Mouse (Mus musculus): ENCODE data around the gene Spg11.

Spg11 gene

GRCm38 (mm10) chr2:122117961-122118958, at the start of gene Spg11:
TSS of gene Spg11 (minus strand) at chr2:122118386.
- peak; percentile 97 to 98 for DNase-seq

- no peak for DNase-seq
Measured at GRCm38 (mm10) chr2:122164293-122164692, 46.1 kb upstream of the Spg11 start.

GRCm38 (mm10) chr2:122163430-122164195, 45.4 kb upstream of the Spg11 start:
- no peak for DNase-seq

- no peak for DNase-seq
Measured at GRCm38 (mm10) chr2:122162529-122162928, 44.3 kb upstream of the Spg11 start.

- no peak for DNase-seq
Measured at GRCm38 (mm10) chr2:122161542-122161941, 43.4 kb upstream of the Spg11 start.

- peak; percentile 77 to 89 for DNase-seq
Measured at GRCm38 (mm10) chr2:122160680-122161079, 42.5 kb upstream of the Spg11 start, which contains the start of gene Trim69. TSS of gene Trim69 (plus strand) at chr2:122160700.

- DNase-seq = no peak
Measured at GRCm38 (mm10) chr2:122159667-122160066, 41.5 kb upstream of the Spg11 start.

DNA sequence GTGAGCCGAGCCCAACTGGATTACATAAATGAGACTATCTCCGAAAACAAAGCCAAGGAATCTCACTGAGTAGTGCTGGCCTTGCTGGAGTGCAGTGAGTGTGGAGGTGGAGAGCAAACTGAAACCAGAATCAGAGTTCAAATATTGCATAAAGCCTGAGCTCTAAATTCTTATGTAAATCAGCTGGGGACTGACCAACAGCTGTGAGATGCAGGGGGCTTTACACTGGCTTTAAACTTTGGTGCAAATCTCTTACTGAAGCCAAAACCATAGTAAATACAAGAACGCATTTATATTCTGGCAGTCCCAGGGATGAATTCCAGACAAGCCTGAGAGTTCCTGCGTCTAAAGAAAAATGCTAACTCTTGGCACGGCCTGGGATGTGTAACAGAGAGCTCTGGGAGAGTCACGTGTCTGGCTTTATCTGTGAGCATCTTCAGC, 40.2 kb upstream of the Spg11 start:
- no peak for DNase-seq

DNA sequence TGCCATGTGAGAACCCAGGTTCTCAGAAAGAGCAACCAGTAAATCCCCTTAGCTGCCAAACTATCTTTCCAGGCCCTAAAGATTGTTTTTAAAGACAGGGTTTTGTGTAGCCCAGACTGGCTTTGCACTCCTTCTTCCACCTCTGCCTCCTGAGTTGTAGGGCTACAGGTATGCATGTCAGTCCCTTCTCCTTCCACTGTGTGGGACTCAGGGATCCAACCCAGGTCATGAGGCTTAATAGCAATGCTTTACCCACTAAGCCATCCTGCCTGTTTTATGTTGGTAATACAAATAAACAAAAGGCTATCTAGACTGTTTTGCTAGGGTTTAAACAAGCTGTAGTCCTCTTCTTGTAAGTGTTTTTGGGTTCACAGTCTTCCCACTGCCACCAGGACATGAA, 39.4 kb upstream of the Spg11 start:
- no peak for DNase-seq

DNA sequence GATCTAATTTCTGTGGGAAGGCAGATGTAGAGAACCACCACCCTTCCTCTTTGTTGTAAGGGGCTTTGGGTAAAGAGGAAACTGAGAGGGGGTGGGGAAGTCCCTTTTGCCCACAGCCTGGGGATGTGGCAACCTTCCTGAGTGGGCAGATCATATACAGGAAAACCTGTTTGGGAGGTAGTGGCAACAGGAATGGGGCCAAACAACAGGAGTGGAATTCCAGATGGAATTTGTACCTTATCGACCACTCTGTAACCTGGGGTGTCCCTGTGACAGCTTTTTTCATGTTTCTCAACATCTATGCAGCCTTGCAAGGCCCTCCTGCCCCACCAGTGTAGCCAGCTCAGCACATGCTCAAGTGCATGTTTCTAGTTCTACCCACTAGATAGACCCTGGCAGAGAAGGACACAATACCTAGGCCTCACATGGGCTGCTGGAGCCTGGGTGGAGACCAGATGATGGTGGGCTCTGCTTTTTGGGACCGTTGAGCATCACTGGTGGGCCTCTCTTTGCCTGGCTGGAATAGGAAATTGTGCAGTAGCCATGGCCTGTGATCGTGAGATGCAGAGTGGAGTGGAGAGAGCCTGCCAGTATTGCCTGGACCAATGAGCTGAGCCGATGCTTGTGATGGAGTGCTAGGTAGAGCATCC, 38.0 kb upstream of the Spg11 start:
- DNase-seq = no peak

- DNase-seq = no peak
Measured at GRCm38 (mm10) chr2:122155292-122155691, 37.1 kb upstream of the Spg11 start.

DNA sequence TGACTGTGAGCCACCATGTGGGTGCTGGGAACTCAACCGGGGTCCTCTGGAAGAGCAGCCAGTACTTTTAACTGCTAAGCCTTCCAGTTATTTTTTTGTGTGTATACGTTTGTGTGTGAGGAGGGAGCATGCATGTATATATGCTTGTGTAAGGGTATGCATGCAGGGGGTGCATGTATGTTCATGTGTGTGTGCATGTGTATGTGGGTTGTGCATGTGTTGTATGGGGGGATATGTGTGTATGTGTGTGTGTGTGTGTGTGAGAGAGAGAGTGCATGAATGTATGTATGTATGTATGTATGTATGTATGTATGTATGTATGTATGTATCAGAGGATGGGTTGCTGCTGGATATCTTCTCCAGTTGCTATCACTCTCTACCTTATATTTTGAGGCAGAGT, 36.3 kb upstream of the Spg11 start:
- DNase-seq = no peak

DNA sequence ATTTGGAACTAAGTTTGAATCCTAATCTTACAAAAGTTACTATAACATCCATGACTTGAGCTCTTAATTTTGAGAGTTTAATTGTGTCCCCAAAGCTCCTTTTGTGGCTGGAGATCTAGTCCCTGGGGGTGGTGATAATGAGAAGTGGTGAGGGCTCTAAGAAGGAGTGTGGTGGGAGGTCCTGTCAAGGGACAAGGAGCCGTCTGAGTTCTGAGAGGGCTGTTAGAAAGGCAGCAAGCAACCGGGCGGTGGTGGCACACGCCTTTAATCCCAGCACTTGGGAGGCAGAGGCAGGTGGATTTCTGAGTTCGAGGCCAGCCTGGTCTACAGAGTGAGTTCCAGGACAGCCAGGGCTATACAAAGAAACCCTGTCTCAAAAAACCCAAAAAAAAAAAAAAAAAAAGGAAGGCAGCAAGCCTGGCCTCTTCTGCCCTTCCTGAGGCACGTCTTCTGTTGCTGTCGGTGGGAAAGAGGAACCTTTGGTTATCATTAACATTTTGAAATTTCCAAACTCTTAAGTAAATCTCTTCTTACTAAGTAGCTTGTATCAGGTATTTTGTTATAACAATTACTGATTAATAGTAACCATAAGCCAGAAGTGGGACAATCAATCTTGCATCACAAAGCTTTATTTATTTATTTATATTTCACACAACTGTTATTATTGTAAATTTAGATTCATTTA, 35.6 kb upstream of the Spg11 start:
- no peak for DNase-seq

DNA sequence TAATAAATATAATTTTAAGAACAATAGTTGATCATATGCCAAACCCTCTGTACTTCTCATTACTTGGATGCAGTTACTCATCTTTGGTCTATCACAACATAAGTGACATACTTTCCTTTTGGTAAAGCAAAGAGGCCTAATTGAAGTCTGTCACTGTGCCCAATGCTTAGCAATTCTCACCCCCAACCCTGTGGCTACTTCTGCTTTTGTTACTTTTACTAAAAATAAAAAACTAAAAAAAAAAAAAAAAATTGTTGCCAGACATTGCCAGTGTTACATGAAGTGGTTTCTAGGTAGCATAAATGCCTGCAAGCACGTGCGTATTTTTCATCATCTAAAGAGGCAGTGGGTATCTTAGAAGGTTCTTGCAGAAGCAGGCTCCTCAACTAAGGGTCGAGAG, 34.7 kb upstream of the Spg11 start:
- no peak for DNase-seq

- no peak for DNase-seq
Measured at GRCm38 (mm10) chr2:122151221-122151620, 33.0 kb upstream of the Spg11 start.

DNA sequence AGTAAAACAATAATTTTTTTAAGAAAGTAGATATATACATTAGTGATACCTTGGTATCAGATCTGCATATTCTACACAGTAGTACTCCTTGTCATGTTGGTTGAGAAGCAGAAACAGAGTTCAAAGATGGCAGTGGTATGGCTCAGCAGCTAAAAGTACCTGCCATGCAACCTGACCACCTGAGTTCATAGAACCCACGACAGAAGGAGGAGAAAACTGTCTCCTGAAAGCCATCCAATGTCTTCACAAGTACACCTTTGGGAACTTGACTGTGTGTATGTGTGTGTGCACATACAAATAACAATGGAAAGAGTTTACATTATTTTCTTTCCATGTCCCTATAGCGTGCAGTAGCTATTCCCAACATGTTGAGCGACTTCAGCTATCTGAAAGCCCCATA, 31.5 kb upstream of the Spg11 start:
- DNase-seq = no peak

DNA sequence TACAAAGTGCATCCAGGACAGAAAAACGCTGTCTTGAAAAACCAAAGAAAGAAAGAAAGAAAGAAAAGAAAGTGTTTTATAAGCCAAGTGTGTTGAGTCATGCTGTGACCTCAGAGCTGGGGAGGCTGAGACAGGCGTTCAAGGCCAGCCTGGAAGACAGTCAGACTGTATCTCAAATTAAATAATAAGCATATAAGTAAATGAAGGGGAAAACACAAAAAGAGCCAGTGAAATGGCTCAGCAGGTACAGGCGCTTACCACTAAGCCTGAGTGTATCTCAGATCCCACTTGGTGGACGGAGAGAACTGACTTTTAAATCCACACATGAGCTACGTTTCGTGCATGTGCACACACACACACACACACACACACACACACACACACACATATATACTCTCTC, 31.1 kb upstream of the Spg11 start:
- DNase-seq = no peak

GRCm38 (mm10) chr2:122148242-122148917, 30.2 kb upstream of the Spg11 start:
- peak in 1 of 2 experiments; percentile 22 for DNase-seq

DNA sequence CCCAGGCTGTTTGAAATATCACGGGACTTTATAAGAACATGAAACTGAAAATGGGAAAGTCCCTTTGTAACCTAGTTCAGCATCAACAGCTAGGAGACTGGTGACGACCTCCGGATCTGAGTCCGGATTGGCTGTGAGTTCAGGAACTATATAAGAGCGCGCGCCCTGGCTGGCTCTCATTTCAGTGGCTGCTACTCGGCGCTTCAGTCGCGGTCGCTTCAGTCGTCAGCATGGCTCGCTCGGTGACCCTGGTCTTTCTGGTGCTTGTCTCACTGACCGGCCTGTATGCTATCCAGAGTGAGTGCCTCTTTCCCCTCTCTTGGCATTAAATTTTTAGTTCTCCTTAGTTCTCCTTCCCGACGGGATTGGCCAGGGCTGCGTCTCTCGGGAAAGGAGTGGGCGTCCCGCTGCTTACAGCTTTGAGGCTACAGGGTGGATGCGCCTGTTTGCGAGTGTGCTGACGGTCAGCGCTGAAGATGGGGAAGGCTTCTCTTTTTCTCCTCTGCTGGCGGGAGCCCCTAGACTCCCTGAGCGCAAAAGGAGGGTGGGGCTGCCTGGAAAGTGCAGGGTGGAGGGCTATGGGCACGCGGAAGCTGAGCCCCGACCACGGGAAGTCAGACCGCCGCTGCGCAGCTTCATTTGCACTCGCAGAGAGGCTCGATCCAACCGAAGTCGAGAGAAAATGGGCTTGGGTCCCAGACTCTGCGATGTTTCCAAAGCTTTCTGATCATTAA, 29.5 kb upstream of the Spg11 start, which contains the start of gene B2m:
Gene B2m, plus strand, starts transcription at position 179 of the 734 bp plus-strand sequence.
- peak; percentile 88 to 91 for DNase-seq

DNA sequence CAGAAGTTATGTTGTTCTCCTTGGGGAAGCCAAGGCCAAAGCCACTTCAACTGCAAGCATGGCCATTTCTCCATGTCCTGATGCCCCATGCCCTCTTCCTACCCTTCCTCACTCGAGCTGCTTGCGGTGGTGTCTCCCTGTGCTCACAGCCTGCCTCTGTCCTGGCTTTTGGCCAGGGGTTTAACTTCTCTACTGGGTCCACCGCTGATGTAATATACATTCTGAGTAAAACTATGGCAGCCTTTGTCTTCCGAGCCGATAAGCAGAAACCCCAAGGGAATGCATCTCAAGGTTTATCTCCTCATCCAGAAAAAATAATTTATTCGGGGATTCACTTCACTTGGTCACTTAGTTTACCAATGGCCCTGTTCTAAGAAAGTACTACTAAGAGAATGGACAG, 28.5 kb upstream of the Spg11 start:
- peak in 1 of 2 experiments; percentile 9 for DNase-seq

- no peak for DNase-seq
Measured at GRCm38 (mm10) chr2:122145756-122146155, 27.6 kb upstream of the Spg11 start.
